Mouse (Mus musculus) yolk sac, embryonic 10.5 days (tissue): ENCODE measurements at regions not wholly inside any gene's neighbourhood (a gene's known extent, or its start where the extent isn't known, plus 50 kb on each side); places are given as distances from the start of the nearest gene placed in this dataset.

ENCODE experiments used
- DNase-seq: peaks from one replicate; pipeline ENCODE4 v3.0.0-alpha.2; 2017; ENCODE audit warnings: low spot score

- DNase-seq: no peak
Observed at GRCm38 (mm10) chr2:179354866-179355265, 87.4 kb upstream of the Cdh4 start.

DNA sequence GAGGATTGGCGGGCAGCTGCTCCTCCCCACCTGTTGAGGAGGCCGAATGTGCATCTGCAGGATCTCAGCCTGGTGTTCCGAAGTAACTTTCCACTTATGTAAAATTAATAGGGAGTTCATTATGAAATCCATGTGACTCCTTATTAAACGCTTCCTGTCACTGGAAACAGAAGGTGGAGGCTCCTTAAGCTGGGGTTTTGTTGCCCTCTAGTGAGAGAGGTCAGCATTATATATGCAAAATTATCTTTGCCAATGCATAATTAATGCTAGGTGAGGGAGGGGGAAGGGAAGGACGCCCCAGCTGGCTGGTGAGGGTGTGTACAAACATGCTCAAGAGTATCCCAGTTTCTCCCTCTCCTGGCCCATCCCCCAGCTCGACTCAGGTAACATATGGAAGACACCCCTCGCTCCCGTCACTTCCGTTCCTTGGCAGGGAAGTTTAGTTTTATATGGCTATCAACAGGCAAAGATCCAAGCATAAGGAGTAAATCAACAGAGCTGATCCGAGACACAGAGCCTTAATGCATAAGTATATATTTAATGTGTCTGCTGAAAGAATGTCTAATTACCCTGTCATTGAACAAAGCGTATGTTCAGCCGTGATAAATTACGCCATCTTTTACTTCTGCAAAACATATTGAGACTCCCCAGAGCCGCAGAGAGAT lies 71.2 kb upstream of the Cdh4 start:
- DNase-seq: no peak

GRCm38 (mm10) chr2:179371553-179371952 lies 70.7 kb upstream of the Cdh4 start:
- no peak for DNase-seq

DNA sequence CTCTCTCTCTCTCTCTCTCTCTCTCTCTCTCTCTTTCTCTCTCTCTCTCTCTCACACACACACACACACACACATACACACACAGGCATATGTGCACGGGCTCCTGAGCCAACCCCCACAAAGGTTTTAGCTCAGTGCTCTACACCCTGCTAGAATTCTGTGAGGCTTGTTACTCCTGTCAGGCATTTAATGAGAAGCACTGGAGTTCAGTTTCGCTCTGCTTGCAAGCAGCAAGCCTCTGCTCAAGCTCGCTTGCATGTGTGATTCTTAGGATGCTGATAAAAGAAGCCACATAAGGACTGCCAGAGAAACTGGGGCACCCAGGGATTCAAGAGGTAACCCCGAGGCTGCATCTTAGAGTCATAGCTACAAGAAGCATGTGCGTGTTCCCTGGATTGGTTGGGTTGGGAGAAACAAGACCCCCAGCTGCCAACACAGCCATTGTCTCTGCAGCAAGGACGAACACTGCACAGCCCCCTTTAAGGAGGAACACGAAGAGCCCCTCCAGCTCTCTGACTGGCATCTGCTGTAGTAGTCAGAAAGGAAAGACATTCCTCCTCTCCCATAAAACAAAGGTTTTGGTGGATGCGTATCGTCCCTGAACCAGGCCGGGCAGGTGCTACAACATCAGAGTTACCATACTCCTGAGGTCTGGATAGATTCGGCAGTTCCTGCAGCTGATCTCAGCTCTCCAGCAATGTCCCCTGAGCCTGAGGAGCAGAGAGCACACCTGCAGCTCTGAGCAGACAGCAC lies 62.4 kb upstream of the Cdh4 start:
- no peak for DNase-seq

DNA sequence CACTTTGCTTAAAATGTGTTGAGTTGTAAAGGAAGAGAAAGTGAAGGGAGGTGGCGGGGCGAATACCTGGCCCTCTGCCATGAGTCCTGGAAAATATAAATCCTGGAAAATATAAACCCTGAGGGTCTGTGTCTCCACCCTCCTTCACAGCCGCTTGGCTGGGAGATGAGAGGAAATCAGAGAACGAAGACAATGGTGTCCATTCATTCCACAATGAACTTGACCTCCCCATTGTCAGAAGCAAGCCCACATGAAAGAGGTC lies 61.9 kb upstream of the Cdh4 start:
- DNase-seq: no peak

- no peak for DNase-seq
Observed at GRCm38 (mm10) chr2:179381916-179382315, 60.3 kb upstream of the Cdh4 start.

- no peak for DNase-seq
Observed at GRCm38 (mm10) chr2:179382594-179382993, 59.6 kb upstream of the Cdh4 start.

- no peak for DNase-seq
Observed at GRCm38 (mm10) chr2:179386871-179387270, 55.4 kb upstream of the Cdh4 start.

- no peak for DNase-seq
Observed at GRCm38 (mm10) chr2:179390486-179390885, 51.7 kb upstream of the Cdh4 start.

DNA sequence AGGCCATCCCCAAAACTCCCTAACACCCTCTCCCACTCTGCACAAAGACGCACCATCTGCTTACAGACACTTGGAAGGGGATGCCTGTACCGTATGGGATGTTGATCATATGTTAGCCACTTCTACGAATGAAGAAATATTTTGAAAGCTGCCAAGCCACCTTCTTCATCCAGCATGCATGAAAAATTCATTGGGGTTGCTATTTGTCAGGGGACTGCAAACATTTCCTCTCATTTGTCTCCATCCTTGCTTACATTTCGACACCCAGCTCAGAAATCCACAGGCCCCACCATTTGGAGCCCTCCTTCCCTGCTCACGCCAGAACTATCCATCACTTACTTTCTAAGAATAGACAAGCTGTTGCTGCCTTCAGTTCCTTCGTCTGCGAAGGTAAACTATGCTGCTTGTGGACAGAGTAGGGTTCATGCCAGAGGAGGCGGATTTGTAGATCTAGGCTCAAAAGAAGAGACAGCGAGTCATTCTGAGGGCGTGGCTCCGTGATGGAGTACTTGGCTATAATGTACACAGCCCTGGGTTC lies 51.2 kb upstream of the Cdh4 start:
- no peak for DNase-seq
